Mouse (Mus musculus): ENCODE data around the gene Epb41l2. TPM values are rescaled to one million over a fixed set of nuclear protein-coding genes. Genes with fewer than 3 reads are reported as not detected.
A peak's percentile ranks its signal among the peaks of the same experiment; 100 is the strongest.

The Epb41l2 gene
- polyA plus RNA-seq, 1 experiment from 2014 or later: 41.3 TPM

DNA sequence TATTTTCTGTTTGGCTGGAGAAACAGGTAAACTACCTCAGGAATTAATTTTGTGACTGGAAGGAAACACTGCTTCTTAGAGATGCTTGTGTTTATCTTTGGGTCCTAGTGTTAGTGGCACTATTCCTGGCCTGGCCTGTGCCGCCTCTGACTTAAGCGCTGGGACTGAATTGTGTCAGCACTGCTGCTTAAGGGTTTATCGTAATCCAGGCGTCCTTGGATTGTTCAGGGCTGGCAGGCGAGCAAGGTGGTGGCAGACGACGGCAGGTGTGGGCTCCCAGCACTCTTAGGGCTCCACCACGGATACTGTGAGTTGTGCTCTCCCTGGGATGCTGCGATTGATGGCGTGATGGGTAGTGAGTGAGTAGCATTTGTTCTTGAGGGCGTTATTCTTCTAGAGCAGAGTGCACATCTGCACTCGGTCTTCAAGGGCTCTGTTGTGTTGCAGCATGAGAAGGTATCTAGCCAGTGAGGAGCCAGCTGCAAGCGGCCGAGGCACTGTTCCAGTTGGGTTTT is 48.6 kb downstream of the Epb41l2 start:
- no peak for DNase-seq (ENCODE audit: low read depth, low spot score)
- no peaks in the 10 kb centered on the region for H3K27me3 ChIP-seq
- POLR2A ChIA-PET: no interaction called here
- CTCF ChIA-PET: interaction anchor here (2.0 kb wide), 1 partner anchor 7 kb away, joined by 5 read pairs; no protein-coding TSS in a partner anchor
- no peak for ATAC-seq
- in situ Hi-C loops (cut with MboI; ENCODE audit: low pct_unique_long_range_greater_than_20kb): no loop called here
- TF ChIP-seq CTCF (IDR thresholded peaks at IDR 0.05): no peak

DNA sequence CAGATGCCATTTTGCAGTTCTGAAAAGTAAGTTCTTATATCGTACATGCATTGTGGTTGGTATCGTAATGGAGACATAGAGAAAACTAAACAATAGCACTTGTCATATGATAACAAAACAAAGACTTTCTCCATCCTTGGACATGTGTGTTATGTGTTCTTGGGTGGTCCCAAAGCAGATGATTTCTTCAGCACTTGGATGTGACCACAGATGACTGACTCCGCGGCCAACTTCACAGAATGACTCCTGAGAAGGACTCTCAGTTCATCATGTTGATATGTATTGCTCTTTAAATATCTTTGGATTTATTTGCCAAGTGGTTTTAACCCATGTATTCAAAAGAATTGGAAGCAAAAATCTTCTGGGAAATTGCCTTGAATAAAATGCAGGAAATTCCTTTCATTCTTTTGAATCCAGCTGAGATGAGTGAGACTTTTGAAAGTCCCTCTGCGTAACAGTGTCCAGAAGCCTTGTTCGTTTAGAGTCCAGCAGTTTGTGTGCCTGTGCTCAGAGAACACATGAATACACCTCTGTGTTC is 52.3 kb downstream of the Epb41l2 start:
- in situ Hi-C loops (cut with MboI; ENCODE audit: low pct_unique_long_range_greater_than_20kb): no loop called here
- POLR2A ChIA-PET: no interaction called here
- no peak for ATAC-seq

DNA sequence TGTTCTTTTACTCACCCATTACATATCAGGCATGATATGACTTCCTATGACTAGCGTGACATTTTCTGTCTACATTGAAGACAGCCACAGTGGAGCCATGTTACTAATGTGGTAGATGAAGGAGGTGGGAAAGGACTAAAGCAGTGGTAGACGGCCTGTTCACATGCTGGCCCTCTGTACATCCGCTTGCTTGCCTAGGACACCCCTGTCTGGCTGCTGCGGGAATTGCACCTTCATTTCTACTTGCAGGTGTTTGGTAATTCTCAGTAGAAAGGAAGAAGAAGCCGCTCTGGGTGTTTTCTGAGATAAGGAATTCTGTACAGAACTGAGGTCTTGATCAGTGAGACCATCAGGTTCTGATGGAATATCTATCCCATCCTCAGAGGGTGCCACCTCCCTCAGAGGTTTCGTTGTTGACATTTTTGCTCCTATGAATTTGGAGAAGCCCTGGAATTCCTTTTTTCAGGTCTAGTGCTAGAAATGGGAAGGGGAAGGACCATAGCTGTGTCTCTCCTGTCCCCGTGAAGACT is 55.7 kb downstream of the Epb41l2 start:
- peak; percentile 38 for TF ChIP-seq CTCF (IDR thresholded peaks at IDR 0.05)
- ATAC-seq: no peak
- in situ Hi-C loops (cut with MboI; ENCODE audit: low pct_unique_long_range_greater_than_20kb): no loop called here
- DNase-seq (ENCODE audit: low read depth, low spot score): no peak
- no peaks in the 10 kb centered on the region for H3K27me3 ChIP-seq
- ChIA-PET POLR2A (interaction anchor here (1.3 kb wide), 1 partner anchor 44 kb away, joined by 4 read pairs; no protein-coding TSS in a partner anchor), CTCF (interaction anchor here (1.6 to 1.7 kb wide), 2 partner anchors 23 to 26 kb away, joined by 3 to 4 read pairs; no protein-coding TSS in a partner anchor)

More for the DNA sequence above, 52.3 kb downstream of the Epb41l2 start:
- H3K27me3 ChIP-seq: no peaks in the 10 kb centered on the region
- CTCF ChIA-PET: no interaction called here
- TF ChIP-seq CTCF (IDR thresholded peaks at IDR 0.05): no peak
- peak; percentile 4 for DNase-seq (ENCODE audit: low read depth, low spot score)

DNA sequence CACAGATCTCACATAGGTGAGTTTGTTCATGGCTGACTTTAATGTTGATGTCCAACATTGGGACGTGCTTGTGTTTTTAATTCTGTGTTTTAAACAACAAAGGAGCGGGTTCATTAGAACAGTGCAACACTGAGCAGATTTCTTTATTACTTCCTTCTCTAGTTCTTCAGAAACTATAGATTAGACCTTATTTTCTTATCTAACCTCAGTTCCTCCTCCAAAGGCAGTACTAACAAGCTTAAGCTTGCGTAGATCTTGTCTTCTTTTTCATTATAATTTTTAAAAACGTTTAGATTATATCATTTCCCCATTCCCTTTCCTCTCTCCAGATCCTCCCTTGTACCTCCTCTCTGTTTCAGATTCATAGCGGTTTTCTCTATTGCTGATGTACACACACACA is 57.1 kb downstream of the Epb41l2 start:
- no peak for ATAC-seq
- in situ Hi-C loops (cut with MboI; ENCODE audit: low pct_unique_long_range_greater_than_20kb): no loop called here
- H3K27me3 ChIP-seq: no peaks in the 10 kb centered on the region
- TF ChIP-seq CTCF (IDR thresholded peaks at IDR 0.05): no peak
- ChIA-PET CTCF (interaction anchor here (1.6 kb wide), 2 partner anchors 10 to 24 kb away, joined by 3 read pairs; no protein-coding TSS in a partner anchor), POLR2A (no interaction called here)
- no peak for DNase-seq (ENCODE audit: low read depth, low spot score)

DNA sequence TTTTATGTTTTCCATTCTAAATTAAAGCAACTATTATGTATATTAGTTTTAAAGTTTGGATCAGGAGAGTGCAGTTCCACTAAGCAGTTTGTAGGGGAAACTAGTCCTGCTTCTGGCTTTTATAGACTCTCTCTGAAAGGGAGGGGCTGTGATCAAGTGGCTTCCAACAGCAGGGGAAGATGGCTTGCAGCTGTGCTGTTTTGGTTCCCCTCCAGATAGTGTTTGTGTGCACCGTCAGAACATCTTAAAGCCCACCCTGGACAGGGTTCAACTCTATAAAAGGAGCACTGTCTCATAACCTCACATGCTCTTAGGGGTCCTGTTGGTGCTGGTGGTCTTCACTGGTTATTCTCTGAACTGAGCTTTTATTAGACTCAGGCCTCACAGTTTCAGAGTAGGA is 66.5 kb downstream of the Epb41l2 start:
- POLR2A ChIA-PET: no interaction called here

DNA sequence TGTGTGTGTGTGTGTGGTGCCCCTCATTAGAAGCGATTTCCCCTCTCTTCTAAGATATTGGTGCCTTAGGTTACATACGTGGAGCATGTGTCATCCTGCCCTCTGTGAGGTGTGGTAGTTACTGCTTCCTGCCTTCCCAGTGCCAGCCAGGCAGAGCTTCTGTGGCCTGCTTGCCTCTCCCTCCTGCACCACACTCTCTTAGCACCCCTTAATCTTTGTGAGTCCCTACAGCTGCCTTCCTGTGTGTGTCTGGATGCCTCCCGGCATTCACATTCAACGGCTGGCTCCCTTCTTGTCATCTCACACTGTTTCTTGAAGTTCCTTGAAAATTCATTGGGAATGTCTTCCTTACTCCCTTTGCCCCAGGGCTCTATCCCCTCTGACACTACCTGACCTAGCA is 67.2 kb downstream of the Epb41l2 start:
- ATAC-seq: no peak
- ChIA-PET CTCF (interaction anchor here (1.1 kb wide), 1 partner anchor 10 kb away, joined by 3 read pairs; no protein-coding TSS in a partner anchor), POLR2A (no interaction called here)
- H3K27me3 ChIP-seq: no peaks in the 10 kb centered on the region
- in situ Hi-C loops (cut with MboI; ENCODE audit: low pct_unique_long_range_greater_than_20kb): no loop called here
- DNase-seq (ENCODE audit: low read depth, low spot score): no peak
- TF ChIP-seq CTCF (IDR thresholded peaks at IDR 0.05): no peak

More for the DNA sequence above, 66.5 kb downstream of the Epb41l2 start:
- no peak for ATAC-seq
- DNase-seq (ENCODE audit: low read depth, low spot score): no peak
- H3K27me3 ChIP-seq: no peaks in the 10 kb centered on the region
- in situ Hi-C loops (cut with MboI; ENCODE audit: low pct_unique_long_range_greater_than_20kb): no loop called here
- CTCF ChIA-PET: no interaction called here
- no peak for TF ChIP-seq CTCF (IDR thresholded peaks at IDR 0.05)

DNA sequence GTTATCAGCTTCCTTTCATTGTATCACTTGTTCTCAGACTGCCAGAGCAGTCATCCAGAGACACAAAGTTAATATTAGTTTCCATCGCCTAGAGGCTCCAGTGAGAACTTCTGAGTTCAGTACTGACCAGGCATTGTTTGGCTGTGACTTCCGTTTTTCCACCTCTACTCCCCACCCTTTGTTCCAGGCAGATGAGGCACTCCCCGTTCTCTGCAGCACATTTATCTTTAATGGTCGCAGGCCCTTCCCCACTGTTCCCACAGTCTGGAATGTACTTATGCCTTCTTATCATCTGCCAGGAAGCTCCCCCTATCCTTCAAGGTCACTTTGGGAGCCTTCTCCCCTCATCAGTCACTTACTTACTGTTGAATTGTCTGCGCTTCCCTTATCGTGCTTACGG is 67.9 kb downstream of the Epb41l2 start:
- no peak for DNase-seq (ENCODE audit: low read depth, low spot score)
- in situ Hi-C loops (cut with MboI; ENCODE audit: low pct_unique_long_range_greater_than_20kb): no loop called here
- ChIA-PET CTCF (interaction anchor here (1.1 kb wide), 1 partner anchor 10 kb away, joined by 3 read pairs; no protein-coding TSS in a partner anchor), POLR2A (interaction anchor here (0.6 kb wide), 1 partner anchor 49 kb away, joined by 4 read pairs; no protein-coding TSS in a partner anchor)
- H3K27me3 ChIP-seq: no peaks in the 10 kb centered on the region
- TF ChIP-seq CTCF (IDR thresholded peaks at IDR 0.05): no peak
- ATAC-seq: no peak

DNA sequence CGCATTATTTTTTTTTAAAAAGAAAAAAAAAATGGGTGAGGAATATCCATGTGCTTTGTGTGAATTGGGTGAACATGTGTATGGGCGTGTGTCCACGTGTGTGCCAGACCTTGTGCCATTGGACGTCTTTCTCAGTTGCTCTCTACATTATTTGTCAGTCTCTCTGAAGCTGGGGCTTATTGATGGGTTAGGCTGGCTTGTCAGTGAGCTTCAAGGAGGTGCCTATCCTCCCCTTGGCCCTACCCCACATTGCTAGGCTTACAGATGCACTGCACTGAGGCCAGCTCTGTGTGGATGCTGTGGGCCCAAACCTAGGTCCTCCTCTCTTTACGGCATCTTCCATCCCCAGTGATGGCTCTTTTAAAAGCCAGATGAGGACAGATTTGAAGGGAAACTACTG is 69.1 kb downstream of the Epb41l2 start:
- DNase-seq (ENCODE audit: low read depth, low spot score) (no peak), ATAC-seq (no peak)
- in situ Hi-C loops (cut with MboI; ENCODE audit: low pct_unique_long_range_greater_than_20kb): no loop called here
- CTCF ChIA-PET: interaction anchor here (0.8 to 1.2 kb wide), 4 partner anchors 9 to 49 kb away, joined by 3 read pairs; no protein-coding TSS in a partner anchor
- no peak for TF ChIP-seq CTCF (IDR thresholded peaks at IDR 0.05)
- POLR2A ChIA-PET: no interaction called here
- no peaks in the 10 kb centered on the region for H3K27me3 ChIP-seq

DNA sequence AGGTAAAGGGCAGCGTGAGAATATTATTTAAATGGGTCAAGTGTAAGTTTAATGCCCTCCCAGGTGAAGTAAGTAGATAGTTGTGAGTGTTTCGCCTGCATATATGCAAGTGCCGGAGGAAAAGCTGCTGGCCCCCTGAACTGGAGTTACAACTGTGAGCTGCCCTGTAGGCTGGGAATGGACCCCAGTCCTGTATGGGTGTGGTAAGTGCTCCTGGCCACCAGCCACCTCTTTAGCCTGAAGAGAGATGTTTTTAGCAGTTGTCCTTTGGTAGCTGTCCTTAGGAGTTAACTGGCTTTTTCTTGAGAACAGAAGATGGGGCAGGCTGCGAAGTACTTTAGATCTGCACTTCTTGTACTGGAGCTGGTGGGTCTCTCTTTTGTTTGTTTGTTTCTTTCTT is 69.7 kb downstream of the Epb41l2 start:
- CTCF ChIA-PET: interaction anchor here (1.2 kb wide), 2 partner anchors 8 to 10 kb away, joined by 3 read pairs; no protein-coding TSS in a partner anchor
- in situ Hi-C loops (cut with MboI; ENCODE audit: low pct_unique_long_range_greater_than_20kb): no loop called here
- no peaks in the 10 kb centered on the region for H3K27me3 ChIP-seq
- POLR2A ChIA-PET: no interaction called here
- ATAC-seq (no peak), DNase-seq (ENCODE audit: low read depth, low spot score) (no peak)
- TF ChIP-seq CTCF (IDR thresholded peaks at IDR 0.05): no peak

DNA sequence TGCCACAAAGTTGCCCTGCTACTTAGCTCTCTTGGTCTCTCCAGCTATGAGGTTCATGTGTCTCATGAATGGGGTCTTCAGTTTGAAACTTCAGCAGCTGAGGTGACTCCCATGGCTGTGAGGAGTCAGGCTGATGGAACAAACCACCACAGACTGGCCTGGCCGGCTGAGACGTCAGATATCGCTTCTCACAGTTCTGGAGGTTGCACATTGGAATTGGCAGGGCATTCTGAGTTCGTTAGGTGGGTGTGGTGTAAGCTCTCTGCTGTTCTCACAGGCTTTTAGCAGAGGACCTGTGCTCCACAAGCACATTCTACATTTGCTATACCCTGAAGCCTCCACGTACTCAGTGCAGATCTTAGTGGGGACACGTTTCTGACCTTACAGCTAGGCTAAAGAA is 71.3 kb downstream of the Epb41l2 start:
- no peak for DNase-seq (ENCODE audit: low read depth, low spot score)
- POLR2A ChIA-PET: no interaction called here
- H3K27me3 ChIP-seq: no peaks in the 10 kb centered on the region
- CTCF ChIA-PET: interaction anchor here (0.7 to 1.0 kb wide), 2 partner anchors 18 to 125 kb away, joined by 3 read pairs; no protein-coding TSS in a partner anchor
- no peak for ATAC-seq
- no peak for TF ChIP-seq CTCF (IDR thresholded peaks at IDR 0.05)
- in situ Hi-C loops (cut with MboI; ENCODE audit: low pct_unique_long_range_greater_than_20kb): no loop called here

DNA sequence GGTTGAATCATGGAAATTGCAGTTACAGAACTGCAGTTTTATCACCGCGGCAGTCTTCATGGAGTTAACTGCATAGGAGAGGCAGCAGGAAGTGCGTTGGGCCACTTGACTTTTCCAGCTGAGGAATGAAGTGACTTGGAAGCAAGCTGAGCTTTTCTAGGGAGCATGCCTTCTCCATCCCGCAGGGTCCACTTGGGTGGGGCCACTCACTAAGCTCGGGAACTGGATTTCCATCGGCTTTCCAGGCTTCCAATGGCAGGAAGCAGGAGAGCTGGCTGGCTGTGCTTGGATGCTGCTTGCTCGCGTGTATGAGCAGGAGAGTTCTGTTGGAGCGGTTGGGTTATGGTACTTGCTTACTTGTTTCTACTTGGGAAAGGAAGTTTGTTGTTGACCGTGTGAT is 72.8 kb downstream of the Epb41l2 start:
- CTCF ChIA-PET: no interaction called here
- no peak for ATAC-seq
- in situ Hi-C loops (cut with MboI; ENCODE audit: low pct_unique_long_range_greater_than_20kb): no loop called here
- H3K27me3 ChIP-seq: no peaks in the 10 kb centered on the region
- POLR2A ChIA-PET: no interaction called here
- TF ChIP-seq CTCF (IDR thresholded peaks at IDR 0.05): no peak
- DNase-seq (ENCODE audit: low read depth, low spot score): no peak
